Mouse (Mus musculus): ENCODE results near the gene Rims3. TPM values are rescaled to one million over a fixed set of nuclear protein-coding genes. Genes with fewer than 3 reads are reported as not detected.
A peak's percentile ranks its signal among the peaks of the same experiment; 100 is the strongest.

Rims3 gene
- polyA plus RNA-seq, 1 experiment from 2014 or later = 9.8 TPM

DNA sequence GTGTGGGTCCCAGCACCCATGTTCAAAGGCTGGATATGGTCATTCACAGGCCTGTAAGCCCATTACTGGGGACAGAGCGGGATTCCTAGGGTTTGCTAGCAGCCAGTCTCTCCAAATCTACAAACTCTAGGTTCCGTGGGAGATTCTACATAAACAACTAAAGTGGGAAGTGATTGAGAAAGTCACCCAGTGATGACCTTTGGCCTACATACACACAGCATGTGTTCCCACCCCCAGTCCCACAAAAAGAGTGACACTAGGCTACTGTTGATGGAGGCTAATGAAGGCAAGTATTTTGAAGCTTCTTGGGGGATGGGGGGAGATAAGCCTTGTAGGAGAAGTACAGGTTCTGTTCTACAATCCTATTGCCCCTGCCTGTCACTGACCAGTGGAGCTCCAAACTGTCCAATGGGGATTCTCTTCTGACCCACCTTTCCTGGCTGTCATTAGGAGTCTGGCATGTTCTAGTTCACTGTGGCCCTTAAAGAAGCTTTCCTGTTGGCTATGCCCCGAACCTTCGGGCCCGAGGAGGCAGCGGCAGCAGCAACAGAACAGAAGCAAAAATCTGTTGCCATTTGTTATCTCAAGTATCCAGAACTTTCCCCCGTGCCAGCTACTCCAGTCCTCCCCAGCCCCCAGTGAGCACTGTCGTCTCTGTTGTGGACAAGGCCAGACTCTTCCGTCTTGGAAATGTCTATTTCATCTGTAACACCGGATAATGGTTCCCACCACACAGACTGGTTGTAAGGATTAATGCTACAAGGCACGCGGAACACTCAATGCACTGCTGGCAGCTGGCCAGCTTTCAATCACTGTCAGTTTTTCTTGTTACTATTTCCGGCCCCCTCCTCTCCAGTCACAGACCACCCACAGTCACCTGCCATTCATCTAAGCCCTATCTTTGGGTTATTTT, 30.8 kb downstream of the Rims3 start:
- WGBS = 40% methylated on average over 13 of the region's 13 CpGs
- Histone ChIP-seq H3K36me3 (no peaks in the 10 kb centered on the region), H3K4me2 (replicated peaks) (no peak overlapping the region), H3K4me3 (replicated peaks) (no peak overlapping the region), H3K27ac (no peak overlapping the region), H3K4me1 (replicated peaks) (peaks cover 42% of the 10 kb centered on the region), H3K9me3 (no peaks in the 10 kb centered on the region), H3K9ac (replicated peaks) (no peak overlapping the region), H3K27me3 (peaks cover 35% of the 10 kb centered on the region)
- no peak for ATAC-seq

DNA sequence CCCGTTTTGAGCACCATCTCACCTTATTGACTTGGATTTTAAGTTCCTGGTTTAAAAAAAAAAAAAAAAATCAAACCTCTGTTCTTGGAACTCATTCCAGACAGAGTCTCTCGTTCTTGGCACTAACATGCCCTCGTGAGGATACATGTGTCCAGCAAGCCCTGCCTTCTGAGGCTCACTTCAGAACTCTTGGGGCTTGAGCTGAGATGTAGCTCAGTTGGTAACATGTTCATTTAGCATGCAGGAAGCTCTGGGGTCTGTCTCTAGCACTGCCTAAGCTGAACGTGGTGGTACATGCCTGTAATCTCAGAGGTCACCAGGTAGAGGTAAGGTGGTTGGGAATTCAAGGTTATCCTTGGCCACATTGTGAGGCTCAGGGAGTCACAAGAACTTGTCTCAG, 31.5 kb downstream of the Rims3 start:
- Histone ChIP-seq H3K27ac (no peak overlapping the region), H3K9ac (replicated peaks) (no peak overlapping the region), H3K4me1 (replicated peaks) (peaks cover 41% of the 10 kb centered on the region), H3K27me3 (peaks cover 30% of the 10 kb centered on the region), H3K9me3 (no peaks in the 10 kb centered on the region), H3K4me3 (replicated peaks) (no peak overlapping the region), H3K4me2 (replicated peaks) (no peak overlapping the region), H3K36me3 (no peaks in the 10 kb centered on the region)
- no peak for ATAC-seq
- WGBS = 37% methylated on average over 4 of the region's 4 CpGs

DNA sequence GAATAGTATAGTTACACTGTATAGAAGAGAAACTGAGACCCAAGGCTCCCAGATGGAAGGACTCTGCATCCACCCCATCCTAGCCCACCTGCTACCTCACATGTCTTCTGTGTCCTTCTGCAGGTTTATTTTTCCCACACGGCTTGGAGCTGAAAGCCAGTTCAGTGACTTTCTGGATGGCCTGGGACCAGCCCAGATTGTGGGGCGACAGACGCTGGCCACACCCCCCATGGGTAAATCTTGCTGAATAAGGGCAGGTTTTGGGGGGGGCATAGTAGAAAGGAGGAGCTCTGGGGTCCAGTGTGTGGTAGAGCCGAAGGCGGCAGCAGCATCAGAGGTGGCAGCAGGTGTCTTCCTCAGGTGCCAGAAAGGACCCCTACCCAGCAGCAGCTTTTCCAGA, 32.2 kb downstream of the Rims3 start:
- Histone ChIP-seq H3K4me1 (replicated peaks) (peaks cover 34% of the 10 kb centered on the region), H3K4me3 (replicated peaks) (no peak overlapping the region), H3K36me3 (no peaks in the 10 kb centered on the region), H3K9me3 (no peaks in the 10 kb centered on the region), H3K27me3 (peaks cover 30% of the 10 kb centered on the region), H3K4me2 (replicated peaks) (no peak overlapping the region), H3K9ac (replicated peaks) (no peak overlapping the region), H3K27ac (no peak overlapping the region)
- 87% methylated on average over 5 of the region's 5 CpGs for WGBS
- ATAC-seq = no peak

DNA sequence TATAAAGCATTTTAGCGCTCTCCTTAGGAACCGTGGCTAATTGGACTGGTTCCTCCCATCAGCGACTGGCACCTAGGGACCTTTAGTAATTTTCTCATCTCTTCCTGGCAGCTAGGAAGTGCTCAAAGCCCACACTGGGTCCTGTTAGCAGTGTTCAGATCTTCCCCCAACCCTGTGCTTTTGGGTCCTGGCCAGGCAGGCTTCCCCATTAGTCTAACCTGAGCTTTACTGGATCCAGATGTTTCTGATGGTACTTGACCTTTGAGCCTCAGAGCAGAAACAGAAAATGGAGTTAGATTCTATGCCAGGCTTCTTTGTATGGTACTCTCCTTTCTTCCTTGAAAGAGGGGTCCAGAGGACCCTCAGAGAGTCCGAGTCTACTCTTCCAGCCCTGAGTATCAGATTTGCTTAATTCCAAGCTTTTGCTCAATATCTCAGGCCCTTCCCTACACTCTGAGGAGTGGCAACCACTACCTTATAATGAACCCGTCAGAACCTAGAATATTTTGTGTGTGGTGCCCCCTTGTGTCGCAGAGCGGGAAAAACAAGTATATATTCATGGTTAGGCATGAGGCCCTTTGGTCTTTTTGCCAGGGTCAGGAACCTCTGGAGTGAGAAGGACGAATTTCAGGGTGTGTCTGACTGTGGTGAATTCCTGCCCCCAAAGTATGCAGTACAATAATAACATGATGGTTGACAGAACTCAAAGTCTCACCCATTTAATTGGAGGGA, 32.9 kb downstream of the Rims3 start:
- ATAC-seq = no peak
- peaks cover 30% of the 10 kb centered on the region for H3K27me3 ChIP-seq
- no peak overlapping the region for H3K9ac ChIP-seq (replicated peaks)
- peaks cover 27% of the 10 kb centered on the region for H3K4me1 ChIP-seq (replicated peaks)
- H3K4me2 ChIP-seq (replicated peaks) = no peak overlapping the region
- no peak overlapping the region for H3K27ac ChIP-seq
- H3K36me3 ChIP-seq = no peaks in the 10 kb centered on the region
- WGBS = 31% methylated on average over 8 of the region's 8 CpGs
- no peaks in the 10 kb centered on the region for H3K9me3 ChIP-seq
- H3K4me3 ChIP-seq (replicated peaks) = no peak overlapping the region

DNA sequence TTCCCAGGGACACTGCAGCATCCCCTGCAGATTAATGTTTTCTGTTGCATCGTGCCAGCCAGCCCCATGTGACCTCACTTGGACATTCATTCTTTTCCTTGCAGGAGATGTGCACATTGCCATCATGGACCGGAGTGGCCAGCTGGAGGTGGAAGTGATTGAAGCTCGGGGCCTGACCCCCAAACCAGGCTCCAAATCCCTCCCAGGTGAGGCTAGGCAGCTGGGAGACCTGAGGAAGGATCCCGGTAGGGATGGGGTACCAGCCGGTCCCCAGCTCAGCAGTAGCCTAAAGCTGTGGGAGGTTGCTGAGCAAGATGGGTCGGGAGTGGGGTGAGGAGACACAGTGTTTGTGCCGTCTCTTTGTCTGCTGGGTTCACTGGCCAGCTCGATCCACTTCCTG, 34.3 kb downstream of the Rims3 start:
- H3K27me3 ChIP-seq = peaks cover 32% of the 10 kb centered on the region
- no peaks in the 10 kb centered on the region for H3K9me3 ChIP-seq
- H3K27ac ChIP-seq = no peak overlapping the region
- no peaks in the 10 kb centered on the region for H3K36me3 ChIP-seq
- peaks cover 19% of the 10 kb centered on the region for H3K4me1 ChIP-seq (replicated peaks)
- 71% methylated on average over 8 of the region's 8 CpGs for WGBS
- no peak overlapping the region for H3K4me3 ChIP-seq (replicated peaks)
- no peak overlapping the region for H3K9ac ChIP-seq (replicated peaks)
- no peak overlapping the region for H3K4me2 ChIP-seq (replicated peaks)
- no peak for ATAC-seq

DNA sequence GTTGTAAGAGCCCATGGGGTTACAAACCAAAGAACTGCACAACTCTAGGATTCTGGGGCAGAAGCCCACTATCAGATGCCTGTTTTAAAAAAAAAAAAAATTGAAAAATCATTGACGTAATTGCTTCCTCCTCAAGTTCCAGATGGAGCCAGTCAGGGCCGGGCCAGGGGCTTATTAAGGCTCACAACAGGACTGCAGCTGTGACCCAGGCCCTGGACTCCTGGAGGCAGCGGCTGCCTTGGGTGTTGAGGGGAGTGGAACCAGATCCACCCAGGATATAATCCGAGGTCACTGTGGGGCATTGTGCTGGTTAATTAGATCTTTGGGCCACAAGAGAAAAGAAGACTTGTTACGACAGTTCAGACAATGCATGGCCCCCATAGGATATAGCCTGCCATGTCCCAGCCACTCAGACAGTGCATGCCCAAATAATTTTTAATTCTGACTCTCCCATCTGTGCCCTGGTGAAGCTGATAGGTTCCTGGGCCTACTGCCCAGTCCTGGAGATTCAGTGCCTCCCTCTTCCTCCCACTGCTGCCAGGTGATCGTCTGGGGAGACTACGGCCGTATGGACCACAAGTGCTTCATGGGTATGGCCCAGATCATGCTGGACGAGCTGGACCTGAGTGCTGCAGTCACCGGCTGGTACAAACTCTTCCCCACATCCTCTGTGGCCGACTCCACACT, 36.3 kb downstream of the Rims3 start:
- no peak overlapping the region for H3K4me3 ChIP-seq (replicated peaks)
- H3K27ac ChIP-seq = peak overlapping the region; percentile 20; the same call in 1 of the 2 replicates
- peak; percentile 59 for ATAC-seq
- peaks cover 25% of the 10 kb centered on the region for H3K27me3 ChIP-seq
- no peaks in the 10 kb centered on the region for H3K36me3 ChIP-seq
- H3K9ac ChIP-seq (replicated peaks) = no peak overlapping the region
- no peak overlapping the region for H3K4me2 ChIP-seq (replicated peaks)
- H3K9me3 ChIP-seq = no peaks in the 10 kb centered on the region
- peaks cover 15% of the 10 kb centered on the region for H3K4me1 ChIP-seq (replicated peaks)
- WGBS = 42% methylated on average over 11 of the region's 11 CpGs

DNA sequence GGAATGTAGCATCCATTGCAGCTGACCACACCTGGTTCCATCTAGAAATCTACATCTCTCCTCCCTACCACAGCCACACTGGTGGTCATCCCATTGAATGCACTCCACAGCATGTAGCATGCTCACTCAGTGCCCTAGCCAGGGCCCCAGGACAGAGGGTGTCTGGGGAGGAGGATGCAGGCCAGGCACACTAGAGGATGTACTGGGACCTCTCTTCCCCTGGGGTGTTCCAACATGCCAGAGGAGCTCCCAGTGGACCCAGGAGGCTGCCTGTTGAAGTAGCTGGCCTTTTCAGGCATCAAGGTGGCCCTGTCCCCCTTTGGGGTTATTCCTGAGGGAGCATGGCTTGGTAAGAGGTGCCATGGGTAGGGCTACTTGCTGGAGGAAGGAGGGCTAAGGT, 37.3 kb downstream of the Rims3 start:
- H3K4me2 ChIP-seq (replicated peaks) = no peak overlapping the region
- no peaks in the 10 kb centered on the region for H3K9me3 ChIP-seq
- no peak overlapping the region for H3K27ac ChIP-seq
- ATAC-seq = no peak
- no peak overlapping the region for H3K9ac ChIP-seq (replicated peaks)
- no peaks in the 10 kb centered on the region for H3K36me3 ChIP-seq
- H3K27me3 ChIP-seq = peaks cover 19% of the 10 kb centered on the region
- no peak overlapping the region for H3K4me3 ChIP-seq (replicated peaks)
- H3K4me1 ChIP-seq (replicated peaks) = peaks cover 12% of the 10 kb centered on the region

DNA sequence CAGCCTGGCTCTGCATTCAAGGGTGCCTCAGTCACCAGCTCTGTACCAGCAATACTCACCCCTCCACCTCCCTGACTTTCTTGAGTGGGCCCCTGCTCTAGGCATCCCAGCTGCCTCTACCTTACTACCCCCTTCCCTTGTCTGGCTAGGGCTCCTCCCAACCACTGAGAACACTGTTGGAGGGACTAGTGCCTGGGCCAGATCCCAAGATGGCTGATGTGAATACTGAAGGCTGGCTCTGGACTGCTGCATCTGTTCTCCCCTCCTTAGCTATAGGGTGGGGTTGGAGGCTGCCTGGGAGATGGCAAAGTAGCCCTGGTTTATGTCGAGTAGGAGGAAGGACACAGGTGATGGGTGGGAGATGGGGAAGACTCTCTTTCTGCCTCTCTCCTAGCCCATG, 37.9 kb downstream of the Rims3 start:
- Histone ChIP-seq H3K4me1 (replicated peaks) (peaks cover 12% of the 10 kb centered on the region), H3K4me3 (replicated peaks) (no peak overlapping the region), H3K36me3 (no peaks in the 10 kb centered on the region), H3K27me3 (peaks cover 14% of the 10 kb centered on the region), H3K9me3 (no peaks in the 10 kb centered on the region), H3K27ac (no peak overlapping the region), H3K9ac (replicated peaks) (no peak overlapping the region), H3K4me2 (replicated peaks) (no peak overlapping the region)
- no peak for ATAC-seq
- 67% methylated on average over 1 of the region's 1 CpGs for WGBS

DNA sequence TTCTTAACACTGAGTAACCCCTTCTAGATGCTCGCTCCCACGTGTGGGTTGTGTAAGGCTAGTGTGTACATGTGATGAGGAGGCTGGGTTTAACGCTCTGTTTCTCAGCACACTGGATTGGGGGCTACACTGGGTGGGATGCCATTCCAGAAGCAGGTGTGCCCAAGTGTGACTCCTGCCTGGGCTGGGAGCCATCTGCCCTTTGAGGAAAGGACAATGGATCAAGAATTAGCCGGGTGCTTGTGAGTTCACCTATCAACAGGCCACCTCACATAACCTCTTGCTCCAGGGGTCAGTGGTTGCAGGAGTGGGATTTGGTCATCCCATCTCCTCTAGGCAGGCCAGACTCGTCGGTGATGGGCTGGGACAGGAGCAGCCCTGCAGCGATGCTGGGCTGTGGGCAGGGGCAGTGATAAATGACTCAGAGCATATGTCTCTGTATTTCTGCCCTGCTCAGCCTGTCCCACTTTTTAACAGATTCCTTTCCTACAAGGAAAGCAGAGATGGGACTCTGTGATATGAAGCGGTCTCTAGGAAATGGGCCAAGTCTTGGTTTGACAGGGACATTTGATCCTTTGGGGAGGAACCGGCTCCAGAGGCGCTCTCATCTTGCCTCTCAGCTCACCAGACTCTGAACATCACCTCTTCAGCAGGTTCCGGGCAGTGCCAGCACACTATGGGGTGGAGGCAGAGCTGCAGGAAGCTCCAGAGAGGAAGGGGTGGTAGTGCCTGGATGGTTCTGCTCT, 39.2 kb downstream of the Rims3 start:
- no peak overlapping the region for H3K9ac ChIP-seq (replicated peaks)
- no peak for ATAC-seq
- H3K9me3 ChIP-seq = no peaks in the 10 kb centered on the region
- no peaks in the 10 kb centered on the region for H3K36me3 ChIP-seq
- H3K27me3 ChIP-seq = peaks cover 11% of the 10 kb centered on the region
- H3K4me3 ChIP-seq (replicated peaks) = no peak overlapping the region
- no peak overlapping the region for H3K27ac ChIP-seq
- no peak overlapping the region for H3K4me2 ChIP-seq (replicated peaks)
- 82% methylated on average over 11 of the region's 11 CpGs for WGBS
- H3K4me1 ChIP-seq (replicated peaks) = peaks cover 12% of the 10 kb centered on the region

DNA sequence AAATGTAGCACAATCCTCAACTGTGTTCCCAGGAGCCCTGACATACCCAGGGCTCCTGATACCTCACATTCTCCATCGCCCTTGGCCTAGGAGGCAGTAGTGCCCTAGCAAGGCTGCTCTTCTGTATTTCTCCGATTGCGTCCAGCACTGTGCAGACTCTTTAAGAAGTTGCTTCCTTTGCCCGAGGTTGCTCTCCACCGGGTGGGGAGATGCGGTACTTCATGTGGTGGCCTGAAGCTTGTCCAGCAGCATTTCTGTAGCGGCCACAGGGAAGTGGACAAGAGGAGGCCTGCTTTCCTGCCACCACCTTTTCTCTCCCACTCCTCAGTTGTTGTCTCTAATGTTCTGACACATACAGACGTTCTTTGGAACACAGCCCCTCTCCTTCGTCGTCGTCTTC, 40.0 kb downstream of the Rims3 start:
- Histone ChIP-seq H3K4me2 (replicated peaks) (no peak overlapping the region), H3K9ac (replicated peaks) (no peak overlapping the region), H3K27ac (no peak overlapping the region), H3K9me3 (no peaks in the 10 kb centered on the region), H3K4me3 (replicated peaks) (no peak overlapping the region), H3K4me1 (replicated peaks) (peaks cover 12% of the 10 kb centered on the region), H3K36me3 (no peaks in the 10 kb centered on the region), H3K27me3 (0 out of 2 replicates have a peak, but pooled peaks cover 9% of the 10 kb centered on the region)
- 82% methylated on average over 11 of the region's 11 CpGs for whole genome bisulfite sequencing
- no peak for ATAC-seq

DNA sequence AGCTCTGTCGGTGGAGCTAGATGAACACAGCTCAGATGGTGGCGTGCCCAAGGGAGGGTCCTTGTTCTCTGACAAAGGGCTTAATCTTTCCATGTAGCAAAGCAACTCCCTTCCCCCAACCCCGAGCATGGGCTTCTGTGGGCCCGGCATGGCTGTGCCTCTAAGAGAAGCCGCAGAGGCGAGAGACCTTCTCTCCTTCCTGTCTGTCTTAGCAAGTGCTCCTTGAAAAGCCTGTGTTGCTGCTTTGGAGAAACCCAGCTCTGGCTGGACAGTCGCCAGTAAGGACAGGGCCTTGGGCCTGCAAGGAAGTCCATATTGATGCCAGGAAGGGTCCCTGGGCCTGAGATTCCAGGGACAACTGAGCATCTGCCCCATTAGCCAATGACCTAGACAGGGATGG, 40.6 kb downstream of the Rims3 start:
- no peak overlapping the region for H3K27ac ChIP-seq
- no peaks in the 10 kb centered on the region for H3K36me3 ChIP-seq
- WGBS = 60% methylated on average over 7 of the region's 7 CpGs
- ATAC-seq = no peak
- H3K4me2 ChIP-seq (replicated peaks) = no peak overlapping the region
- no peaks in the 10 kb centered on the region for H3K9me3 ChIP-seq
- H3K9ac ChIP-seq (replicated peaks) = no peak overlapping the region
- peaks cover 11% of the 10 kb centered on the region for H3K4me1 ChIP-seq (replicated peaks)
- 0 out of 2 replicates have a peak, but pooled peaks cover 9% of the 10 kb centered on the region for H3K27me3 ChIP-seq
- no peak overlapping the region for H3K4me3 ChIP-seq (replicated peaks)
